23 mouse cellular contexts compared by ENCODE assay signal in the genomic region with DNA sequence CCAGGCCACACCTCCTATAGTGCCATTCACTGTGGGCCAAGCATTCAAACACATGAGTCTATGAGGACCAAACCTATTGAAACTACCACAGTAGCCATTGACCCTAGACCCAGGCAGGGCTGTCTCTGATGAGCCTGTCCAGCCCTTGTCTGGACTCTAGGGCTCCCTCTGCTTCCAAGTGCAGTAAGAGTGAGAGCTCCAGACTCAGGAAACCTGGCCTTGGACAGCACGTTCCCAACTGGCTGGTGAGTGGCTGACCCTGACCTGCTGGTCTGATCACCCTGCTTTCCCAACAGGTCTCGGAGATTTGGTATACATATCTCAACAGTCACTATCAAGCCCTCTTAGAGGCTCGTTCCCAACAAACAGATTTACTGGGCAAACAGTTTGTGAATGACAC. TPM values are rescaled to one million over a fixed set of nuclear protein-coding genes. Genes with fewer than 3 reads are reported as not detected.
"Had no signal": no experiment of that assay in that cellular context is flagged by ENCODE, and none has a peak within 500 bp of the region (broad histone marks: within the 10 kb centered on the region; RNA-seq: fewer than 3 reads in every experiment).

No protein-coding gene starts in this region.

- ATAC-seq: midbrain, embryonic 16.5 days had no signal

- H3K9ac ChIP-seq: lung, embryonic 15.5 days; midbrain, embryonic 12.5 days; neural tube, embryonic 13.5 days; neural tube, embryonic 15.5 days had no signal

- H3K9me3 ChIP-seq: lung, embryonic 15.5 days; midbrain, embryonic 10.5 days; midbrain, embryonic 12.5 days; neural tube, embryonic 13.5 days; neural tube, embryonic 15.5 days had no signal

- H3K36me3 ChIP-seq: lung, embryonic 15.5 days; midbrain, embryonic 10.5 days; midbrain, embryonic 12.5 days; neural tube, embryonic 13.5 days; neural tube, embryonic 15.5 days had no signal

- H3K4me1 ChIP-seq: lung, embryonic 15.5 days; midbrain, embryonic 12.5 days; neural tube, embryonic 13.5 days; neural tube, embryonic 15.5 days had no signal

- DNase-seq: lung, adult 2 months; lung, postnatal 10 days; lung, postnatal 4 days; midbrain, embryonic 14.5 days; retina, postnatal 1 day; right cerebral cortex, adult 18-20 months; right cerebral cortex, postnatal 25 days; right cerebral cortex, postnatal 4 days; spleen, adult 18-20 months; thymus, adult 18-20 months; thymus, postnatal 14 days; thymus, postnatal 36 days had no signal

- H3K4me3 ChIP-seq: lung, embryonic 15.5 days; midbrain, embryonic 10.5 days; midbrain, embryonic 12.5 days; myocyte; neural tube, embryonic 13.5 days; neural tube, embryonic 15.5 days had no signal

- H3K27me3 ChIP-seq: lung, embryonic 15.5 days; midbrain, embryonic 12.5 days; neural tube, embryonic 13.5 days; neural tube, embryonic 15.5 days had no signal

- H3K4me2 ChIP-seq: lung, embryonic 15.5 days; midbrain, embryonic 12.5 days; neural tube, embryonic 13.5 days; neural tube, embryonic 15.5 days had no signal

- H3K27ac ChIP-seq: lung, embryonic 15.5 days; midbrain, embryonic 10.5 days; midbrain, embryonic 12.5 days; neural tube, embryonic 13.5 days; neural tube, embryonic 15.5 days had no signal

RNA-seq across cellular contexts. Expression of a gene that starts 25.2 kb away (rescaled TPM):
- total RNA-seq: megakaryocyte, adult 5-6 weeks; megakaryocyte-erythroid progenitor cell, adult 5-6 weeks had no signal
- polyA plus RNA-seq: midbrain, embryonic 10.5 days; neural tube, embryonic 11.5 days; stomach, embryonic 14.5 days had no signal

RNA-seq across cellular contexts. Expression of a gene that starts 32.5 kb away (rescaled TPM):
- total RNA-seq: megakaryocyte, adult 5-6 weeks had no signal

RNA-seq across cellular contexts. Expression of a gene that starts 44.6 kb away (rescaled TPM):
- total RNA-seq: megakaryocyte, adult 5-6 weeks; megakaryocyte-erythroid progenitor cell, adult 5-6 weeks had no signal
- polyA plus RNA-seq: myocyte had no signal
